Mouse (Mus musculus): Measurements from ENCODE around the gene Shld1. TPM values are rescaled to one million over a fixed set of nuclear protein-coding genes. Genes with fewer than 3 reads are reported as not detected.
A peak's percentile ranks its signal among the peaks of the same experiment; 100 is the strongest.

Shld1 gene
- total and polyA plus RNA-seq, 2 experiments: 8.7 to 14.1 TPM

GRCm38 (mm10) chr2:132717537-132717912 lies 30.8 kb downstream of the Shld1 start:
- no peak for DNase-seq (ENCODE audit: extremely low read depth, low read depth, low spot score)
- Histone ChIP-seq H3K27me3 (ENCODE audit: control insufficient read depth, insufficient read depth, low read length) (no peaks in the 10 kb centered on the region), H3K27ac (replicated peaks; ENCODE audit: insufficient read depth, low read depth, low read length) (no peak overlapping the region), H3K4me1 (ENCODE audit: control insufficient read depth, insufficient read depth, low read length) (0 out of 2 replicates have a peak, but pooled peaks cover 2% of the 10 kb centered on the region), H3K9ac (ENCODE audit: low read depth, low read length) (no peak overlapping the region), H3K79me2 (ENCODE audit: control insufficient read depth, insufficient read depth, low read length) (0 out of 2 replicates have a peak, but pooled peaks cover 3% of the 10 kb centered on the region), H3K4me3 (ENCODE audit: insufficient read depth, low read depth, low read length) (no peak overlapping the region), H3K36me3 (ENCODE audit: control insufficient read depth, insufficient read depth, low read length) (no peaks in the 10 kb centered on the region)
- WGBS: 95% methylated on average over 5 of the region's 5 CpGs
- TF ChIP-seq POLR2A (IDR thresholded peaks at IDR 0.05; ENCODE audit: extremely low read depth, insufficient read depth, low read length): no peak
- no peak for TF ChIP-seq CTCF (IDR thresholded peaks at IDR 0.05; ENCODE audit: low read depth, low read length)

- H3K79me2 ChIP-seq (ENCODE audit: control insufficient read depth, insufficient read depth, low read length): 0 out of 2 replicates have a peak, but pooled peaks cover 3% of the 10 kb centered on the region
- WGBS: 61% methylated on average over 9 of the region's 9 CpGs
- no peak for TF ChIP-seq POLR2A (IDR thresholded peaks at IDR 0.05; ENCODE audit: extremely low read depth, insufficient read depth, low read length)
- no peak for TF ChIP-seq CTCF (IDR thresholded peaks at IDR 0.05; ENCODE audit: low read depth, low read length)
- no peak overlapping the region for H3K27ac ChIP-seq (replicated peaks; ENCODE audit: insufficient read depth, low read depth, low read length)
- H3K4me3 ChIP-seq (ENCODE audit: insufficient read depth, low read depth, low read length): no peak overlapping the region
- peak; percentile 30 for DNase-seq (ENCODE audit: extremely low read depth, low read depth, low spot score)
- no peaks in the 10 kb centered on the region for H3K27me3 ChIP-seq (ENCODE audit: control insufficient read depth, insufficient read depth, low read length)
- no peak overlapping the region for H3K9ac ChIP-seq (ENCODE audit: low read depth, low read length)
- no peaks in the 10 kb centered on the region for H3K36me3 ChIP-seq (ENCODE audit: control insufficient read depth, insufficient read depth, low read length)
- H3K4me1 ChIP-seq (ENCODE audit: control insufficient read depth, insufficient read depth, low read length): 0 out of 2 replicates have a peak, but pooled peaks cover 2% of the 10 kb centered on the region
Observed at GRCm38 (mm10) chr2:132720921-132721566, 34.3 kb downstream of the Shld1 start.

- H3K27me3 ChIP-seq (ENCODE audit: control insufficient read depth, insufficient read depth, low read length): no peaks in the 10 kb centered on the region
- no peak for DNase-seq (ENCODE audit: extremely low read depth, low read depth, low spot score)
- 99% methylated on average over 2 of the region's 2 CpGs for WGBS
- no peak overlapping the region for H3K4me3 ChIP-seq (ENCODE audit: insufficient read depth, low read depth, low read length)
- H3K79me2 ChIP-seq (ENCODE audit: control insufficient read depth, insufficient read depth, low read length): 0 out of 2 replicates have a peak, but pooled peaks cover 3% of the 10 kb centered on the region
- no peak overlapping the region for H3K9ac ChIP-seq (ENCODE audit: low read depth, low read length)
- no peaks in the 10 kb centered on the region for H3K36me3 ChIP-seq (ENCODE audit: control insufficient read depth, insufficient read depth, low read length)
- no peak overlapping the region for H3K27ac ChIP-seq (replicated peaks; ENCODE audit: insufficient read depth, low read depth, low read length)
- TF ChIP-seq POLR2A (IDR thresholded peaks at IDR 0.05; ENCODE audit: extremely low read depth, insufficient read depth, low read length) (no peak), CTCF (IDR thresholded peaks at IDR 0.05; ENCODE audit: low read depth, low read length) (no peak)
- 0 out of 2 replicates have a peak, but pooled peaks cover 2% of the 10 kb centered on the region for H3K4me1 ChIP-seq (ENCODE audit: control insufficient read depth, insufficient read depth, low read length)
Observed at GRCm38 (mm10) chr2:132721844-132722243, 35.1 kb downstream of the Shld1 start.

- Histone ChIP-seq H3K27me3 (ENCODE audit: control insufficient read depth, insufficient read depth, low read length) (no peaks in the 10 kb centered on the region), H3K4me1 (ENCODE audit: control insufficient read depth, insufficient read depth, low read length) (0 out of 2 replicates have a peak, but pooled peaks cover 2% of the 10 kb centered on the region), H3K79me2 (ENCODE audit: control insufficient read depth, insufficient read depth, low read length) (0 out of 2 replicates have a peak, but pooled peaks cover 3% of the 10 kb centered on the region), H3K4me3 (ENCODE audit: insufficient read depth, low read depth, low read length) (no peak overlapping the region), H3K27ac (replicated peaks; ENCODE audit: insufficient read depth, low read depth, low read length) (no peak overlapping the region), H3K36me3 (ENCODE audit: control insufficient read depth, insufficient read depth, low read length) (no peaks in the 10 kb centered on the region), H3K9ac (ENCODE audit: low read depth, low read length) (no peak overlapping the region)
- DNase-seq (ENCODE audit: extremely low read depth, low read depth, low spot score): no peak
- WGBS: 90% methylated on average over 5 of the region's 5 CpGs
- TF ChIP-seq CTCF (IDR thresholded peaks at IDR 0.05; ENCODE audit: low read depth, low read length) (no peak), POLR2A (IDR thresholded peaks at IDR 0.05; ENCODE audit: extremely low read depth, insufficient read depth, low read length) (no peak)
Observed at GRCm38 (mm10) chr2:132723958-132724431, 37.3 kb downstream of the Shld1 start.

GRCm38 (mm10) chr2:132724561-132724960 lies 37.8 kb downstream of the Shld1 start:
- Histone ChIP-seq H3K4me1 (ENCODE audit: control insufficient read depth, insufficient read depth, low read length) (0 out of 2 replicates have a peak, but pooled peaks cover 2% of the 10 kb centered on the region), H3K36me3 (ENCODE audit: control insufficient read depth, insufficient read depth, low read length) (no peaks in the 10 kb centered on the region), H3K79me2 (ENCODE audit: control insufficient read depth, insufficient read depth, low read length) (0 out of 2 replicates have a peak, but pooled peaks cover 3% of the 10 kb centered on the region), H3K27ac (replicated peaks; ENCODE audit: insufficient read depth, low read depth, low read length) (no peak overlapping the region), H3K9ac (ENCODE audit: low read depth, low read length) (no peak overlapping the region), H3K4me3 (ENCODE audit: insufficient read depth, low read depth, low read length) (no peak overlapping the region), H3K27me3 (ENCODE audit: control insufficient read depth, insufficient read depth, low read length) (no peaks in the 10 kb centered on the region)
- DNase-seq (ENCODE audit: extremely low read depth, low read depth, low spot score): no peak
- WGBS: 97% methylated on average over 7 of the region's 7 CpGs
- TF ChIP-seq POLR2A (IDR thresholded peaks at IDR 0.05; ENCODE audit: extremely low read depth, insufficient read depth, low read length) (no peak), CTCF (IDR thresholded peaks at IDR 0.05; ENCODE audit: low read depth, low read length) (no peak)
